Mouse (Mus musculus) forebrain, embryonic 12.5 days (tissue): ENCODE data around the gene Sept8. TPM values are rescaled to one million over a fixed set of nuclear protein-coding genes. Genes with fewer than 3 reads are reported as not detected.
A peak's percentile ranks its signal among the peaks of the same experiment; 100 is the strongest.

Source experiments
- ATAC-seq: fragments of 200-750 bp; cut with Nextera tagmentation; 2 replicates; pipeline ENCODE4 v1.8.0; 2017; ENCODE audit warnings: moderate TSS enrichment; ENCODE audit not compliant: low FRiP score
- H3K27ac ChIP-seq: fragments of 300-500 bp; sonication (generic); 2 replicates; pipeline ENCODE4 v1.5.1; 2016; ENCODE audit warnings: mild to moderate bottlenecking
- H3K27me3 ChIP-seq: fragments of 300-500 bp; sonication (generic); 2 replicates; pipeline ENCODE4 v1.6.1; 2016; ENCODE audit warnings: mild to moderate bottlenecking
- H3K36me3 ChIP-seq: fragments of 300-500 bp; sonication (generic); replicated peaks from 2 replicates; pipeline ENCODE4 v1.6.1; 2016; ENCODE audit warnings: mild to moderate bottlenecking
- H3K4me1 ChIP-seq: fragments of 300-500 bp; sonication (generic); 2 replicates; pipeline ENCODE4 v1.6.1; 2016
- H3K4me2 ChIP-seq: fragments of 300-500 bp; sonication (generic); 2 replicates; pipeline ENCODE4 v1.6.1; 2016; ENCODE audit warnings: mild to moderate bottlenecking, moderate library complexity
- H3K4me3 ChIP-seq: fragments of 300-500 bp; sonication (generic); replicated peaks from 2 replicates; pipeline ENCODE4 v1.5.1; 2016; ENCODE audit warnings: mild to moderate bottlenecking
- H3K9ac ChIP-seq: fragments of 300-500 bp; sonication (generic); 2 replicates; pipeline ENCODE4 v1.6.1; 2016; ENCODE audit warnings: mild to moderate bottlenecking
- H3K9me3 ChIP-seq: fragments of 300-500 bp; sonication (generic); 2 replicates; pipeline ENCODE4 v1.6.1; 2016
- WGBS: fragments of 180-500 bp; shearing (Covaris S2); methylation state at CpG from one replicate; pipeline ENCODE4 v1.1.7; 2016; 5-methylcytosine and 5-hydroxymethylcytosine counted together
- polyA plus RNA-seq: library from polyadenylated mRNA; unstranded; fragments of >200 nt; fragmentation: Nextera tagmentation; extraction: Ambion mirVana; gene quantifications from 2 replicates; pipeline ENCODE4 v1.2.1, GENCODE M21; 2016

The Sept8 gene
- polyA plus RNA-seq, 1 experiment from 2014 or later = 22.5 TPM

- Histone ChIP-seq H3K4me2 (no peak overlapping the region), H3K9ac (no peak overlapping the region), H3K4me1 (peaks cover 24% of the 10 kb centered on the region), H3K27ac (no peak overlapping the region), H3K9me3 (0 out of 2 replicates have a peak, but pooled peaks cover 4% of the 10 kb centered on the region), H3K36me3 (no peaks in the 10 kb centered on the region), H3K27me3 (peaks cover 75% of the 10 kb centered on the region), H3K4me3 (no peak overlapping the region)
- ATAC-seq = no peak
- WGBS = 83% methylated on average over 9 of the region's 9 CpGs
Measured at GRCm38 (mm10) chr11:53483159-53483891, 35.7 kb upstream of the Sept8 start.

- peaks cover 68% of the 10 kb centered on the region for H3K27me3 ChIP-seq
- no peak for ATAC-seq
- H3K9ac ChIP-seq = no peak overlapping the region
- no peak overlapping the region for H3K27ac ChIP-seq
- no peaks in the 10 kb centered on the region for H3K9me3 ChIP-seq
- WGBS = 40% methylated on average over 3 of the region's 3 CpGs
- no peaks in the 10 kb centered on the region for H3K36me3 ChIP-seq
- H3K4me3 ChIP-seq = no peak overlapping the region
- no peak overlapping the region for H3K4me2 ChIP-seq
- peaks cover 6% of the 10 kb centered on the region; the same call in 1 of the 2 replicates for H3K4me1 ChIP-seq
Measured at GRCm38 (mm10) chr11:53485719-53486118, 33.3 kb upstream of the Sept8 start.

GRCm38 (mm10) chr11:53486351-53486750, 32.7 kb upstream of the Sept8 start:
- no peak for ATAC-seq
- H3K4me2 ChIP-seq = no peak overlapping the region
- 75% methylated on average over 3 of the region's 3 CpGs for WGBS
- peaks cover 6% of the 10 kb centered on the region; the same call in 1 of the 2 replicates for H3K4me1 ChIP-seq
- no peaks in the 10 kb centered on the region for H3K9me3 ChIP-seq
- H3K4me3 ChIP-seq = no peak overlapping the region
- no peak overlapping the region for H3K9ac ChIP-seq
- no peaks in the 10 kb centered on the region for H3K36me3 ChIP-seq
- H3K27ac ChIP-seq = no peak overlapping the region
- peaks cover 63% of the 10 kb centered on the region for H3K27me3 ChIP-seq

GRCm38 (mm10) chr11:53486822-53487594, 32.0 kb upstream of the Sept8 start:
- H3K27ac ChIP-seq = no peak overlapping the region
- 0 out of 2 replicates have a peak, but pooled peaks have one; percentile 51 for ATAC-seq
- peaks cover 56% of the 10 kb centered on the region for H3K27me3 ChIP-seq
- H3K36me3 ChIP-seq = no peaks in the 10 kb centered on the region
- H3K9me3 ChIP-seq = no peaks in the 10 kb centered on the region
- 17% methylated on average over 27 of the region's 27 CpGs for WGBS
- peaks cover 11% of the 10 kb centered on the region for H3K4me1 ChIP-seq
- H3K4me2 ChIP-seq = peak overlapping the region; percentile 44
- peak overlapping the region; percentile 2 for H3K4me3 ChIP-seq
- H3K9ac ChIP-seq = 0 out of 2 replicates have a peak overlapping the region, but pooled peaks have one; percentile 21

- H3K4me1 ChIP-seq = peaks cover 27% of the 10 kb centered on the region
- H3K27ac ChIP-seq = no peak overlapping the region
- no peaks in the 10 kb centered on the region for H3K36me3 ChIP-seq
- 85% methylated on average over 5 of the region's 5 CpGs for WGBS
- H3K27me3 ChIP-seq = peaks cover 43% of the 10 kb centered on the region
- no peaks in the 10 kb centered on the region for H3K9me3 ChIP-seq
- H3K4me2 ChIP-seq = no peak overlapping the region
- H3K4me3 ChIP-seq = no peak overlapping the region
- ATAC-seq = no peak
- H3K9ac ChIP-seq = no peak overlapping the region
Measured at GRCm38 (mm10) chr11:53489007-53489406, 30.1 kb upstream of the Sept8 start.

GRCm38 (mm10) chr11:53489421-53489820, 29.6 kb upstream of the Sept8 start:
- H3K9ac ChIP-seq = no peak overlapping the region
- no peak overlapping the region for H3K27ac ChIP-seq
- no peaks in the 10 kb centered on the region for H3K9me3 ChIP-seq
- no peak overlapping the region for H3K4me2 ChIP-seq
- no peak overlapping the region for H3K4me3 ChIP-seq
- H3K27me3 ChIP-seq = peaks cover 43% of the 10 kb centered on the region
- WGBS = 51% methylated on average over 9 of the region's 9 CpGs
- no peaks in the 10 kb centered on the region for H3K36me3 ChIP-seq
- no peak for ATAC-seq
- peaks cover 27% of the 10 kb centered on the region for H3K4me1 ChIP-seq

GRCm38 (mm10) chr11:53491954-53492401, 27.1 kb upstream of the Sept8 start:
- Histone ChIP-seq H3K27me3 (peaks cover 32% of the 10 kb centered on the region), H3K36me3 (no peaks in the 10 kb centered on the region), H3K9me3 (no peaks in the 10 kb centered on the region), H3K9ac (no peak overlapping the region), H3K4me2 (0 out of 2 replicates have a peak overlapping the region, but pooled peaks have one; percentile 4), H3K27ac (peak overlapping the region; percentile 38; the same call in 1 of the 2 replicates), H3K4me1 (peaks cover 41% of the 10 kb centered on the region), H3K4me3 (no peak overlapping the region)
- WGBS = 3% methylated on average over 8 of the region's 8 CpGs
- ATAC-seq = no peak

- peaks cover 26% of the 10 kb centered on the region for H3K27me3 ChIP-seq
- H3K9me3 ChIP-seq = no peaks in the 10 kb centered on the region
- peak overlapping the region; percentile 42; the same call in 1 of the 2 replicates for H3K27ac ChIP-seq
- ATAC-seq = peak; percentile 70
- 11% methylated on average over 3 of the region's 3 CpGs for WGBS
- no peaks in the 10 kb centered on the region for H3K36me3 ChIP-seq
- H3K9ac ChIP-seq = no peak overlapping the region
- no peak overlapping the region for H3K4me2 ChIP-seq
- peaks cover 36% of the 10 kb centered on the region for H3K4me1 ChIP-seq
- no peak overlapping the region for H3K4me3 ChIP-seq
Measured at GRCm38 (mm10) chr11:53493243-53493955, 25.7 kb upstream of the Sept8 start.

GRCm38 (mm10) chr11:53495417-53495816, 23.6 kb upstream of the Sept8 start:
- Histone ChIP-seq H3K27me3 (peaks cover 21% of the 10 kb centered on the region; the same call in 1 of the 2 replicates), H3K4me3 (no peak overlapping the region), H3K27ac (peak overlapping the region; percentile 68; the same call in 1 of the 2 replicates), H3K9me3 (no peaks in the 10 kb centered on the region), H3K36me3 (no peaks in the 10 kb centered on the region), H3K9ac (no peak overlapping the region), H3K4me2 (no peak overlapping the region), H3K4me1 (peaks cover 38% of the 10 kb centered on the region)
- WGBS = 10% methylated on average over 6 of the region's 6 CpGs
- no peak for ATAC-seq

- Histone ChIP-seq H3K4me2 (no peak overlapping the region), H3K9me3 (no peaks in the 10 kb centered on the region), H3K4me3 (no peak overlapping the region), H3K4me1 (peaks cover 40% of the 10 kb centered on the region), H3K9ac (no peak overlapping the region), H3K36me3 (no peaks in the 10 kb centered on the region), H3K27me3 (peaks cover 22% of the 10 kb centered on the region), H3K27ac (no peak overlapping the region)
- 83% methylated on average over 6 of the region's 6 CpGs for WGBS
- no peak for ATAC-seq
Measured at GRCm38 (mm10) chr11:53496946-53497345, 22.1 kb upstream of the Sept8 start.

- Histone ChIP-seq H3K27ac (no peak overlapping the region), H3K4me3 (no peak overlapping the region), H3K9ac (no peak overlapping the region), H3K27me3 (peaks cover 22% of the 10 kb centered on the region), H3K4me2 (peak overlapping the region; percentile 27), H3K9me3 (no peaks in the 10 kb centered on the region), H3K4me1 (peaks cover 15% of the 10 kb centered on the region), H3K36me3 (no peaks in the 10 kb centered on the region)
- 6% methylated on average over 11 of the region's 11 CpGs for WGBS
- no peak for ATAC-seq
Measured at GRCm38 (mm10) chr11:53500569-53500968, 18.5 kb upstream of the Sept8 start.
